Mouse (Mus musculus) MEL (cell line): ENCODE measurements around the gene Ffar2. TPM values are rescaled to one million over a fixed set of nuclear protein-coding genes. Genes with fewer than 3 reads are reported as not detected.

Experiments used
- DNase-seq: peaks from one replicate; pipeline ENCODE4 v3.0.0; 2011; ENCODE audit warnings: low read depth, low spot score
- H3K27ac ChIP-seq: 2 replicates; pipeline ENCODE4 v1.5.1; 2012; ENCODE audit warnings: low read depth, mild to moderate bottlenecking, control low read depth, low read length, moderate library complexity; ENCODE audit not compliant: control insufficient read depth
- H3K27me3 ChIP-seq, 2 experiments: fragments of 150-350 bp in 1 of 2; sonication (generic) in 1 of 2; 2 replicates each; pipeline ENCODE4 v1.6.1; 2012; ENCODE audit warnings: low read length in 2 of 2, mild to moderate bottlenecking in 2 of 2, improper control_type of control experiment in 1 of 2, moderate library complexity in 1 of 2; ENCODE audit not compliant: insufficient read depth in 2 of 2, control insufficient read depth in 1 of 2
- H3K36me3 ChIP-seq, 2 experiments: 2 replicates each; pipeline ENCODE4 v1.6.1; 2012 to 2014; ENCODE audit warnings: low read length in 2 of 2, improper control_type of control experiment in 1 of 2, inconsistent platforms in 1 of 2, mild to moderate bottlenecking in 1 of 2; ENCODE audit not compliant: insufficient read depth in 2 of 2, control insufficient read depth in 1 of 2
- H3K4me1 ChIP-seq, 2 experiments: fragments of 150-350 bp in 1 of 2; sonication (generic) in 1 of 2; 2 replicates each; pipeline ENCODE4 v1.6.1; 2012; ENCODE audit warnings: low read length in 2 of 2, improper control_type of control experiment in 1 of 2, mild to moderate bottlenecking in 1 of 2; ENCODE audit not compliant: insufficient read depth in 2 of 2, control insufficient read depth in 1 of 2
- H3K4me3 ChIP-seq, 2 experiments: fragments of 150-350 bp in 1 of 2; sonication (generic) in 1 of 2; 2 replicates each; pipeline ENCODE4 v1.5.1; 2012; ENCODE audit warnings: low read depth in 2 of 2, low read length in 2 of 2, mild to moderate bottlenecking in 2 of 2, moderate library complexity in 2 of 2, control low read depth in 1 of 2, improper control_type of control experiment in 1 of 2; ENCODE audit not compliant: control insufficient read depth in 1 of 2, insufficient read depth in 1 of 2
- H3K79me2 ChIP-seq: 2 replicates; pipeline ENCODE4 v1.6.1; 2012; ENCODE audit warnings: mild to moderate bottlenecking, low read length, moderate library complexity; ENCODE audit not compliant: control insufficient read depth, poor library complexity, insufficient read depth
- H3K9ac ChIP-seq: 2 replicates; pipeline ENCODE4 v1.6.1; 2012; ENCODE audit warnings: low read depth, mild to moderate bottlenecking, control low read depth, low read length, moderate library complexity; ENCODE audit not compliant: control insufficient read depth, poor library complexity, severe bottlenecking
- H3K9me3 ChIP-seq: fragments of 150-350 bp; sonication (generic); replicated peaks from 2 replicates; pipeline ENCODE4 v1.6.1; 2012; ENCODE audit warnings: mild to moderate bottlenecking, low read length, improper control_type of control experiment, moderate library complexity; ENCODE audit not compliant: insufficient read depth
- BHLHE40 ChIP-seq: IDR thresholded peaks from 2 replicates; pipeline ENCODE4 v1.6.1; 2012; ENCODE audit warnings: low read depth, mild to moderate bottlenecking, inconsistent platforms, low read length, improper control_type of control experiment, borderline replicate concordance
- CHD1 ChIP-seq: IDR thresholded peaks from 2 replicates; pipeline ENCODE4 v1.6.1; 2012; ENCODE audit warnings: low read depth, mild to moderate bottlenecking, inconsistent platforms, low read length, improper control_type of control experiment
- CHD2 ChIP-seq: IDR thresholded peaks from 2 replicates; pipeline ENCODE4 v1.6.1; 2011; ENCODE audit warnings: low read length, improper control_type of control experiment
- CTCF ChIP-seq, 3 experiments: IDR thresholded peaks in 2 of 3; conservative IDR thresholded peaks in 1 of 3; 2 replicates each; pipeline ENCODE4 v1.5.1; 2011 to 2012; ENCODE audit warnings: low read length in 3 of 3, low read depth in 2 of 3, mild to moderate bottlenecking in 2 of 3, improper control_type of control experiment in 1 of 3, inconsistent platforms in 1 of 3, mixed read lengths in 1 of 3, moderate library complexity in 1 of 3; ENCODE audit not compliant: control insufficient read depth in 1 of 3, insufficient read depth in 1 of 3, poor library complexity in 1 of 3, severe bottlenecking in 1 of 3
- ETS1 ChIP-seq: IDR thresholded peaks from 2 replicates; pipeline ENCODE4 v1.6.1; 2012; ENCODE audit warnings: low read depth, mild to moderate bottlenecking, inconsistent platforms, low read length, improper control_type of control experiment, moderate library complexity
- GABPA ChIP-seq: IDR thresholded peaks from 2 replicates; pipeline ENCODE4 v1.6.1; 2012; ENCODE audit warnings: low read depth, mild to moderate bottlenecking, inconsistent platforms, low read length, improper control_type of control experiment, moderate library complexity
- GATA1 ChIP-seq: IDR thresholded peaks from 2 replicates; pipeline ENCODE4 v1.6.1; 2011; ENCODE audit warnings: low read depth, low read length, improper control_type of control experiment
- KAT2A ChIP-seq: conservative IDR thresholded peaks from 2 replicates; pipeline ENCODE4 v1.6.1; 2012; ENCODE audit warnings: low read depth, low read length, improper control_type of control experiment, inconsistent platforms
- MAX ChIP-seq: IDR thresholded peaks from 2 replicates; pipeline ENCODE4 v1.6.1; 2011; ENCODE audit warnings: low read length, improper control_type of control experiment
- MAZ ChIP-seq: IDR thresholded peaks from 2 replicates; pipeline ENCODE4 v1.6.1; 2012; ENCODE audit warnings: low read depth, mild to moderate bottlenecking, inconsistent platforms, low read length, improper control_type of control experiment
- MEF2A ChIP-seq: IDR thresholded peaks from 2 replicates; pipeline ENCODE4 v1.6.1; 2014; ENCODE audit warnings: low read depth, mild to moderate bottlenecking, inconsistent platforms, low read length, improper control_type of control experiment; ENCODE audit not compliant: poor library complexity, insufficient replicate concordance, severe bottlenecking; ENCODE audit errors: extremely low read depth
- NELFE ChIP-seq: IDR thresholded peaks from 2 replicates; pipeline ENCODE4 v1.6.1; 2011; ENCODE audit warnings: low read depth, low read length, improper control_type of control experiment
- NRF1 ChIP-seq: IDR thresholded peaks from 2 replicates; pipeline ENCODE4 v1.6.1; 2014; ENCODE audit warnings: low read depth, mild to moderate bottlenecking, inconsistent platforms, low read length, improper control_type of control experiment, moderate library complexity; ENCODE audit not compliant: poor library complexity, insufficient read depth, severe bottlenecking
- POLR2A ChIP-seq, 2 experiments: IDR thresholded peaks; 2 replicates each; pipeline ENCODE4 v1.6.1; 2011 to 2012; ENCODE audit warnings: low read length in 2 of 2, mild to moderate bottlenecking in 2 of 2, control low read depth in 1 of 2, improper control_type of control experiment in 1 of 2, low read depth in 1 of 2, moderate library complexity in 1 of 2; ENCODE audit not compliant: control insufficient read depth in 1 of 2, insufficient read depth in 1 of 2, poor library complexity in 1 of 2
- POLR2AphosphoS2 ChIP-seq: IDR thresholded peaks from 2 replicates; pipeline ENCODE4 v1.6.1; 2011; ENCODE audit warnings: low read length, improper control_type of control experiment
- POLR2AphosphoS5 ChIP-seq: IDR thresholded peaks from 2 replicates; pipeline ENCODE4 v1.6.1; 2012; ENCODE audit warnings: low read depth, borderline replicate concordance, mild to moderate bottlenecking, inconsistent platforms, low read length, moderate library complexity, mixed read lengths
- SMC3 ChIP-seq: IDR thresholded peaks from 2 replicates; pipeline ENCODE4 v1.6.1; 2011; ENCODE audit warnings: low read depth, low read length, improper control_type of control experiment
- TAL1 ChIP-seq: IDR thresholded peaks from 2 replicates; pipeline ENCODE4 v1.6.1; 2012; ENCODE audit warnings: mild to moderate bottlenecking, inconsistent platforms, low read length, moderate library complexity, mixed read lengths
- TCF12 ChIP-seq: IDR thresholded peaks from 2 replicates; pipeline ENCODE4 v1.6.1; 2014; ENCODE audit warnings: low read depth, mild to moderate bottlenecking, inconsistent platforms, low read length, improper control_type of control experiment, moderate library complexity
- USF2 ChIP-seq, 2 experiments: IDR thresholded peaks; 2 replicates each; pipeline ENCODE4 v1.6.1; 2011 to 2012; ENCODE audit warnings: improper control_type of control experiment in 2 of 2, low read length in 2 of 2, borderline replicate concordance in 1 of 2, inconsistent platforms in 1 of 2, low read depth in 1 of 2, mild to moderate bottlenecking in 1 of 2; ENCODE audit not compliant: insufficient read depth in 1 of 2
- ZC3H11A ChIP-seq: IDR thresholded peaks from 2 replicates; pipeline ENCODE4 v1.6.1; 2012; ENCODE audit warnings: low read depth, mild to moderate bottlenecking, inconsistent platforms, low read length, improper control_type of control experiment
- ZMIZ1 ChIP-seq: IDR thresholded peaks from 2 replicates; pipeline ENCODE4 v1.6.1; 2012; ENCODE audit warnings: low read depth, mild to moderate bottlenecking, inconsistent platforms, low read length, improper control_type of control experiment, moderate library complexity
- ZNF384 ChIP-seq: IDR thresholded peaks from 2 replicates; pipeline ENCODE4 v1.6.1; 2012; ENCODE audit warnings: low read depth, mild to moderate bottlenecking, inconsistent platforms, low read length, improper control_type of control experiment
- polyA plus RNA-seq, 2 experiments: library from polyadenylated mRNA; stranded (reverse) in 1 of 2; unstranded in 1 of 2; fragments of >175 nt in 1 of 2; fragments of >200 nt in 1 of 2; gene quantifications; 2 replicates each; pipeline versions ENCODE4 v1.2.1 to v1.2.4; 2012; ENCODE audit warnings: low replicate concordance in 2 of 2, low read depth in 1 of 2; ENCODE audit not compliant: insufficient read length in 2 of 2, insufficient read depth in 1 of 2, missing spikeins in 1 of 2
- total RNA-seq: library from RNA; depleted of rRNA; stranded (reverse); fragments of 300-350 nt; gene quantifications from 2 replicates; pipeline ENCODE4 v1.2.3, GENCODE M21; 2012

The Ffar2 gene
- total and polyA plus RNA-seq, 3 experiments = 0.04 TPM; not detected in 2

DNA sequence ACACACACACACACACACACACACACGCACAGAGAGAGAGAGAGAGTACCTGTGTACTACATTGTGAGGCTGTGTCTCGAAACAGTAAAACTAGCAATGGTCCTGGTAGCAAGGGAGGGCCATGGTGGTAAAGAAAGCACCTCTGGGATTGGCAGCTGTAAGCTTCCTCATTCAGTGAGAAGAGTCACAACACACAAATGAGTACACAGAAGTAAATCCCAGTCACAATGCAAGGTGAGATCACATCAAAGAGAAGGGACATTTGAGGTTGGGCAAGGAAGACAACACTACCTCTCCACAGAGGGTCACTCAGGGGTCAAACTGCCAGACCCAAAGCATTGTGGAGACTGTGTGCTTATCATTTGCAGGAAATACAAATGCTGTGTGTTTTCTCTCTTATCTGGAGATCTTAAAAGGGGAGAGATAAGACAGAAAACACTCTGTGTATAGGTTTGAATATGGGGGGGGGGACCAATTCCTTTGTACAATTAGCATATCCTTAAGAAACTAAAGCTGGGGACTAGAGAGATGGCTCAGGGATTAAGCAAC lies 23.0 kb upstream of the Ffar2 start:
- peak; percentile 51 for DNase-seq
- H3K79me2 ChIP-seq = no peaks in the 10 kb centered on the region
- no peak overlapping the region for H3K27ac ChIP-seq
- H3K36me3 ChIP-seq = peaks cover 0 to 10% of the 10 kb centered on the region in 2 experiments; a peak in 2 of 4 replicates
- peak; percentile 53 for TF ChIP-seq GATA1
- TF ChIP-seq MAX = no peak
- TF ChIP-seq KAT2A = no peak
- TF ChIP-seq SMC3 = no peak
- no peak for TF ChIP-seq TAL1
- TF ChIP-seq, all 39 proteins: peak for 1
- H3K4me1 ChIP-seq = peaks cover 7 to 16% of the 10 kb centered on the region in 2 experiments
- H3K9ac ChIP-seq = no peak overlapping the region
- H3K4me3 ChIP-seq = no peak overlapping the region
- H3K27me3 ChIP-seq = no peaks in the 10 kb centered on the region
- H3K9me3 ChIP-seq = no peaks in the 10 kb centered on the region

DNA sequence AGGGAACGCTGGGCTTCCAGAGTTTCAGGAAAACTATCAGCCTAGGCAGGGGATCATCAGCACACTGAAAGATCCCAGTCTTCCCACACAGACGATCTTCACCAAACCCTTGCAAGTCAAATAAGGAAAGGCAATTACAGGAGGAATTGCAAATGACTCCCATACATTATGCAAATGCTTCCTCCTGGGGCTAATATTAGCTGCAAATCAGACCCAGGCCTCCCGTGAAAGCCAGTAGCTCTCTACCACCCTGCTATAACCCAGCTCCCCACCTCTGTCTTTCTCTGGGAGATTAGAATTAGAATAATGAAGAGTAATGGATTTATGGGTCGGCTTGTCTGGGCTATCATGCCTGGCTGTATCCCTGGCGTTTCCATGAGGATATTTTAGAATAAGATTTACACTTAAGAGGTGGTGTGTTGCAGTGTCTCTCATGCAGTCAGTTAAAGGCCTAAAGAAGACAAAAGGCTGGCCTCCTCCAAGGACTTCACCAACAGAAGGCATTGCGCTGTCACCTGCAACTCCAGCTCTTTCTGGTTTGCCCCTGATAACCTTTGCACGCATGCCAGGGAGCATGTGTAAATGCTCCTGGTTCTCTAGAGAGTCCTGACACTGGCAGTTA lies 21.2 kb upstream of the Ffar2 start:
- Histone ChIP-seq H3K4me1 (peaks cover 20 to 30% of the 10 kb centered on the region in 2 experiments), H3K4me3 (no peak overlapping the region), H3K9me3 (no peaks in the 10 kb centered on the region), H3K79me2 (no peaks in the 10 kb centered on the region), H3K27me3 (no peaks in the 10 kb centered on the region), H3K9ac (no peak overlapping the region), H3K27ac (no peak overlapping the region)
- DNase-seq = no peak
- TF ChIP-seq CTCF (IDR thresholded peaks at IDR 0.05 in 2 of 3, conservative IDR thresholded peaks at IDR 0.05 in 1 of 3; ENCODE audit: control insufficient read depth in 1 of 3, insufficient read depth in 1 of 3, low read depth in 2 of 3, low read length in 3 of 3, poor library complexity in 1 of 3, severe bottlenecking in 1 of 3) = no peak
- no peak for TF ChIP-seq ZNF384
- no peak for TF ChIP-seq CHD1
- no peak for TF ChIP-seq TCF12
- TF ChIP-seq, all 39 proteins: peak for 0
- H3K36me3 ChIP-seq = peaks cover 0 to 21% of the 10 kb centered on the region in 2 experiments; a peak in 2 of 4 replicates

DNA sequence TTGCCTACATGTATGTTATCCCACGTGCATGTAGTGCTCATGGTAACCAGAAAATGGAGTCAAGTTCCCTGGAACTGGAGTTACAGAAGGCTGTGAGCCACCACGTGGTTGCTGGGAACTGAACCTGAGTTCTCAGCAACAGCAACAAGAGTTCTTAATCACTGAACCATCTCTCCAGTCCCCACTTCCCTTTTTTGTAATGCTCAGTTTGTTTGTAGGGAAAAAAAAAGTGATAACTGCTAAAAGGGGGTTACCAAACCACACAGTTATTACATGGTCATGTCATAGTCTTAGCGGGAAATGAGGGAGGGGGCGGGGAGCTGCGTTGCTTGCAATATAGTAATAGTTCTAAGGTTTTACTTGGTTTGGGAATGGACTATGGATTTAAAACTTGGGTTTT lies 18.5 kb upstream of the Ffar2 start:
- Histone ChIP-seq H3K27ac (peak overlapping the region; percentile 77), H3K36me3 (peaks cover 0 to 21% of the 10 kb centered on the region in 2 experiments; a peak in 2 of 4 replicates), H3K4me1 (peaks cover 23 to 30% of the 10 kb centered on the region in 2 experiments), H3K9ac (peak overlapping the region; percentile 33), H3K27me3 (no peaks in the 10 kb centered on the region), H3K4me3 (no peak overlapping the region), H3K79me2 (no peaks in the 10 kb centered on the region), H3K9me3 (no peaks in the 10 kb centered on the region)
- peak; percentile 92 for DNase-seq
- TF ChIP-seq POLR2A (IDR thresholded peaks at IDR 0.05; ENCODE audit: control insufficient read depth in 1 of 2, insufficient read depth in 1 of 2, low read depth in 1 of 2, low read length in 2 of 2, poor library complexity in 1 of 2) (no peak), MAX (0 out of 2 replicates have a peak, but pooled peaks have one; percentile 33), POLR2AphosphoS5 (no peak), CHD2 (no peak), ETS1 (peak; percentile 82), NRF1 (no peak), ZC3H11A (no peak), USF2 (IDR thresholded peaks at IDR 0.05; ENCODE audit: borderline replicate concordance in 1 of 2, insufficient read depth in 1 of 2, low read depth in 1 of 2, low read length in 2 of 2) (no peak), POLR2AphosphoS2 (no peak), MEF2A (no peak), ZMIZ1 (no peak), BHLHE40 (no peak), NELFE (no peak), GATA1 (peak; percentile 72), SMC3 (no peak), GABPA (no peak), MAZ (peak; percentile 48; the same call in 1 of the 2 replicates), ZNF384 (peak; percentile 90), CHD1 (no peak), KAT2A (no peak)
